Mouse (Mus musculus) myocyte (in vitro differentiated cells): ENCODE results near the gene BC003965.

ENCODE experiments used
- CEBPB ChIP-seq: IDR thresholded peaks from 2 replicates; pipeline ENCODE4 v1.6.1; 2011; ENCODE audit warnings: mild to moderate bottlenecking, moderate library complexity; ENCODE audit not compliant: poor library complexity, insufficient read depth, severe bottlenecking
- E2F4 ChIP-seq: IDR thresholded peaks from one replicate; pipeline ENCODE4 v1.6.1; 2011; ENCODE audit warnings: mild to moderate bottlenecking, control low read depth, moderate library complexity; ENCODE audit not compliant: insufficient read depth
- MAX ChIP-seq: IDR thresholded peaks from one replicate; pipeline ENCODE4 v1.6.1; 2011; ENCODE audit warnings: low read depth, mild to moderate bottlenecking, control low read depth
- MYOG ChIP-seq, 3 experiments: IDR thresholded peaks; one replicate each; pipeline ENCODE4 v1.6.1; 2011; ENCODE audit warnings: control low read depth in 2 of 3, low read depth in 2 of 3, mild to moderate bottlenecking in 2 of 3; ENCODE audit not compliant: insufficient read length in 2 of 3, control insufficient read depth in 1 of 3, insufficient read depth in 1 of 3
- POLR2A ChIP-seq: IDR thresholded peaks from one replicate; pipeline ENCODE4 v1.6.1; 2011; ENCODE audit warnings: low read depth, mild to moderate bottlenecking, control low read depth, moderate library complexity; ENCODE audit not compliant: insufficient read length
- POLR2AphosphoS2 ChIP-seq: IDR thresholded peaks from one replicate; pipeline ENCODE4 v1.6.1; 2011; ENCODE audit warnings: low read depth, control low read depth; ENCODE audit not compliant: insufficient read length
- SRF ChIP-seq: IDR thresholded peaks from one replicate; pipeline ENCODE4 v1.6.1; 2011; ENCODE audit warnings: low read depth; ENCODE audit not compliant: control insufficient read depth, insufficient read length
- TCF12 ChIP-seq: IDR thresholded peaks from one replicate; pipeline ENCODE4 v1.6.1; 2011; ENCODE audit warnings: mild to moderate bottlenecking, control low read depth; ENCODE audit not compliant: poor library complexity, insufficient read depth, severe bottlenecking
- USF1 ChIP-seq: IDR thresholded peaks from one replicate; pipeline ENCODE4 v1.6.1; 2011; ENCODE audit warnings: low read depth, mild to moderate bottlenecking, control low read depth, moderate library complexity

GRCm38 (mm10) chr17:25227991-25228390, 43.6 kb downstream of the BC003965 start:
- TF ChIP-seq POLR2A, result no peak
- no peak for TF ChIP-seq MAX
- no peak for TF ChIP-seq TCF12
- no peak for TF ChIP-seq USF1
- no peak for TF ChIP-seq POLR2AphosphoS2
- no peak for TF ChIP-seq MYOG (IDR thresholded peaks at IDR 0.05; ENCODE audit: control insufficient read depth in 1 of 3, insufficient read depth in 1 of 3, insufficient read length in 2 of 3, low read depth in 2 of 3)
- TF ChIP-seq E2F4, result no peak
- no peak for TF ChIP-seq SRF
- no peak for TF ChIP-seq CEBPB
